Mouse (Mus musculus) R1 (cell line): ENCODE results near the gene Gm11397.
"Not testable (repeated sequence)": the region's sequence is repeated elsewhere in the genome, so short reads cannot be mapped to it uniquely, and the experiment has no call there.

ENCODE experiments used
- DNase-seq: peaks from one replicate; pipeline ENCODE4 v3.0.0-alpha.2; 2018; ENCODE audit warnings: low read depth, low spot score

Gm11397 gene

GRCm38 (mm10) chr13:33395461-33395860 lies at the start of gene Gm11397:
TSS of gene Gm11397 (plus strand) at chr13:33395761.
- not testable (repeated sequence) for DNase-seq

- DNase-seq = not testable (repeated sequence)
Observed at GRCm38 (mm10) chr13:33356666-33357065, 38.9 kb upstream of the Gm11397 start.

- not testable (repeated sequence) for DNase-seq
Observed at GRCm38 (mm10) chr13:33432714-33433113, 37.2 kb downstream of the Gm11397 start.
